Mouse (Mus musculus): Measurements from ENCODE around the gene Glra4.

DNA sequence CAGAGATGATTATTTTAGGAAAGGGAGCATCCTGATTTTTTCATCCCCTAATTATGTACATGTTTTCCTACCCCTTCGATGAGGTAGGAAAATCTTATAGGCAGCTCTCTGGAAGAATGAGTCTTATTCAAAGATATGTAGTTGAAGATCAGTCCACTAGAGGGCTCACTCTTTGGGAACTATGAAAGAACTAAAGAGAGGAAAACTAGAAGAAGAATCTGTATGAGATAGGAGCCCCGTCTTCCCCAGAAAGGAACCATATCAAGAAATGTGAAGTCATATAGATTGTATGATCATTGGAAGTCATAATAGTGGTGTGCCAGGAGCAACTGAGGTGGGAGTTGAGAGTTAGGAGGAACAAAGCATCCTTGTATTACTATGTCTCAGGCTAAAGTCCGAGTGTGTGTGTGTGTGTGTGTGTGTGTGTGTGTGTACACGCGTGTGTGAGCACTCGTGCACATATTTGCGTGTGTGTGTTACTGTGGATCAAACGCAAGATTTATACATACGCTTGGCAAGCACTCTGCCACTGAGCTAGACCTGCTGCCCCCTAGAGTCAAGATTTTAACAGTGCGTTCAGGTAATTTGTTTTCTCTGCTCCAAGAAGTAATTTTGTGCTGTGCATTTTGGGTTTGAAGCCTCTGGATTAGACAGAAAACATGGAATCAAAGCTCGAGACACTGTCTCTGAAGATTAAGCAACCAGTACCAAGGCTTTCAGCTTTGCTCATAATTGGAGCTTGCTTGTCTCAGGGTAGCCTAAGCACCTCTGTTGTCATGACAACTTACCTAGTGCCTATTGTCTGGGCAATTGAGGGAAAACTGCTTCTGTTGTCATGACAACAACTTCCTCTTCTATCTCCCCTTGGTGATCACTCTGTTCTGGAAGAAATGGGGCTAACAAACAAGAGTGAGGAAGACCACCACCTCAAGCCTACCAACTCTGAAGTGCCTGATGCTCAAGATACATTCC is 18.6 kb downstream of the Glra4 start:
- TF ChIP-seq GATA1 (IDR thresholded peaks at IDR 0.05; ENCODE audit: low read length), result no peak
- TF ChIP-seq TAL1 (IDR thresholded peaks at IDR 0.05; ENCODE audit: low read length), result no peak
